Mouse (Mus musculus) induced T-regulatory cell, adult 2 months (primary cell): ENCODE measurements at regions not wholly inside any gene's neighbourhood (a gene's known extent, or its start where the extent isn't known, plus 50 kb on each side); places are given as distances from the start of the nearest gene placed in this dataset.

Experiments
- DNase-seq: peaks from one replicate; pipeline ENCODE4 v3.0.0-alpha.2; 2012; ENCODE audit warnings: low read depth

DNA sequence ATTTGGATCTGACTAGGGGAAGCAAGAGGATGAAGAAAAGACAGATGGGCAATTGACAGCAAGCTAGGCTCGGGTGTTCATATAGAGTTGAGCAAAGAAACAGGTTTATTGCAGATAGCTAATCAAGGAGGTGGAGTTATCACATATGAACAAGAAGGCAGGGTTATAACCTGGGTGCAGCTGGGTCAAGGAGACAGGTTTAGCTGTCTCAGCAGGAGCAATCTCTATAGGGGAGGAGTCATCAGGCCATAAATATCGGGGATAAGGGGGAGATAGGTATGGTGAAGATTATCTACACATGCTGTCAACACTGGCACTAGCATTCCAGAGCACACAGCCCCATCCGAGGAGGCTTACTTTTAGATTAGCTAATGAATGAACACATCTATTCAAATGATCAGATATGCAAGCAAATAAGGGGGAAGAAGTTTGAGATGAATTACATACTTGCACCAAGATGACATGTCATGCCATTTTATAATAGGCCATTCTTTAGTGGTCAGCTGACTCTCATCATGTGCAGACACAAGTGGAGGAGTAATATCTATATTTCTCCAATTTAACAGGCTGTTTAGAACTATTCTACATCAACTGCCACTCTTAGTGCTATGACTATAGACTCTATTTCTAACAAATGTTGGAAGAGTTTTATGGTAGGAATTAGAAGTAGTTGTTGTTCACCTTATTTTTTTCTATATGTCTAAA is 76.9 kb downstream of the Lhx9 start:
- no peak for DNase-seq

DNA sequence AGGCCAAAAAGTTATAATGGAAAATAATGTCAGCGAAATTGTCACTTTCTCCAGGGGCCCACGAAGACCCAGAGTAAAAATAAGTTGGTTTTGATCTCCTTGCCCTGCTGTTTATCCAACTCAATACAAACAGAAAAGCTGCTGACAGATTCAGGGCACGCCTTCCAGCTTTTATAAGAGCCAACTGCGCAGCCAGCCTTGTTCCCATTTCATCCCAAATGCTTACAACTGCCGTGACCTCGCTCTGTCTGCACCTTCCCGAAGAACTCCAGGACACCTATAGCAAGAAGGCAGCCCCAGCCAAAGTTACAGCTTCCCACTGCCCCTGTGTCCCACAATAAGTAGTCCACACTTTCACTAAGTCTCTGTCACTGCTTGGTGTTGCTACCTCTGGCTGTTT is 85.5 kb downstream of the Lhx9 start:
- no peak for DNase-seq

DNA sequence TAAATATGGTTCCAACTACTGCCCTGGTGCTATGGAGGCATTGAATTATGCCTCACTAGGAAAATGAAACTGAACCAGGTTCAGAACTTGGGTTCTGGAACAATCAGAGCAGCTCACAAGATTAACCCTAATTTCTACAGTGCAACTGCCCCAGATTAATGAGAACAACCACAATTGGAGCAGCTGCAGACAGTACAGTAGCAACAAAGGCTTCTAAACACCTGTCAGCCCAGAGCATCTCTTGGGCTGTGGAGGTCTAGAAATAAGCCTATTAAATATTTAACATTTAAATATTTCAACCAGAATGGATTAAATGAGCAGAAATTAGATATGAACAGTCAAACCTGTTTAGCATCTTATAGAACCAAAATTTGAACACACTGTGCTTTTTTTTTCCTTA is 90.6 kb downstream of the Lhx9 start:
- DNase-seq, result no peak

DNA sequence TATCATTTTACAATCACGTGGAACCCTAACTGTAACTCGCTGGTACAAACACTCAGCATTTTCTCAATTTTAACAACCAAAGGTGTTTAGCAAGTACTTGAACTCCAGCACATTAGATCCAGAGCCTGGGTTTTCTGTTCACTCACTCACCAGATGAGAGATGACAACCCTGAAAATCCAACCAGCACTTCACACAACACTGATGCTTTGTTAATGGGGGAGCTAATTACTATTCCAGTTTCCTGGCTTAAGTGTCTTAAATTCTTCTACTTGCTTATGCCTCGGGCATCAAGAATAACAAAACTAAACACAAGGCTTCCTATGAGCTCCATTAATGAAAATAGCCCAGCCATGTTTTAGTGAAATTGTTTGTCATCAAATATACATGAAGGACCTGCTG is 113.4 kb upstream of the Nek7 start:
- DNase-seq, result no peak

DNA sequence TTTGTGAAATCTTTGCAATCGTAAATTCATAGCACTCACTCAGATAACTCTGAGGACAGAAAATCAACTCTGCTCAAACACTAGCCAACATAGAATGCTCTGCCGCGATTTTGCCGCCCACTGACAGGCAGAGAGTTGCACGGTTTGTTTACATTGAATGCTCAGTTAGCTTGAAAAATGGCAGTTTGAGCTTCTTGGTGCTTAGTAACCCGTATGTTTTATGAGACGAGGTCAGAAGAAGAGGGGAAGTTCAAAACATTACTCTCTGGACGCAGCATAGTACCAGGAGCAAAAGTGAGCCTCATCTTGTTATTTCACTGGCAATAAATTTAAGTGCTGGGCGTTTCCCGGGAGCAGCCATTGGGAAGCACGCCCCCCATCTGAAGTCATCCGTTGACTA is 111.1 kb upstream of the Nek7 start:
- DNase-seq, result no peak

DNA sequence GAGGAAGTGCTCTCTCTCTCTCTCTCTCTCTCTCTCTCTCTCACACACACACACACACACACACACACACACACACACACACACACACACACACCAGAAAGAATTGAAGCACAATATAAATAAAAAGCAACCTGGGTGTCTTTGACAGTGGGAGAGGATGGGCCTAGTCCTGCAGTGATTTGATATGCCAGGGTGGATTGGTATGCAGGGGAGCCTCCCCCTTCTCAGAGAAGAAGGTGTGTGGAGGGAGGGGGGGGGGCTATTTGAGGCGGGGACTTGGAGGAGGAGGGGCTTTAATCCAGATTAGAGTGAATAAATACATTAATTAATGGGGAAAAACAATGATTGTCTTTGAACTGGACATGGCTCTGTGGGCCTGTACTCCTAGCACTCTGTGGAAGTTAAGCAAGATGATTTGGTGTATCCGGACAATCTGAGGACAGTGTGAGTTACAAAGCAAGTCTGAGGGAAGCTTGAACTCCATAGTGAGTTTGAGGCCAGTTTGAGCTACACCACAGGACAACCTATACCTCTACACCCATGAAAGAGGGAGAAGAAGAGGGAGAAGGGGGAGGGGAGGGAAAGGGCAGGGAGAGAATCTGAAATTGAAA is 109.3 kb upstream of the Nek7 start:
- DNase-seq, result no peak

DNA sequence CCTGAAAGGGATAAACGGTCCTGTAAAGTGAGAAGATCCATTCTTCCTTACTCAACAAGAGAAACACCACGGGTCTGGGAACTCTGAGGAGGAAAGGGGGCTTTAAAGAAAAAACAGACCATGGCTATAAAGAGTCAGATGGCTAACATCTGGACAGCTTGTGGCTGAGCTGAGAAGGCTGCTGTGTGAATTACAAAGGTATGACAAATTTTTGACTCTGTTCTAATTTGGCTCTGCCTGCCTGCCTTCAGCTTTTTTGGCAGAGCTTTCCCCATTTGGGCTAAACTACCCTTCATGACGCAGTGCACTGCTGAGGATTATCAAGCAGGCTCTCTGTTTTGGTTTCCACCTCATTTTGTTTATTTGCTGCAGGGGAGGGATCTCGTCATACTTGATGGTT is 100.8 kb upstream of the Nek7 start:
- no peak for DNase-seq

DNA sequence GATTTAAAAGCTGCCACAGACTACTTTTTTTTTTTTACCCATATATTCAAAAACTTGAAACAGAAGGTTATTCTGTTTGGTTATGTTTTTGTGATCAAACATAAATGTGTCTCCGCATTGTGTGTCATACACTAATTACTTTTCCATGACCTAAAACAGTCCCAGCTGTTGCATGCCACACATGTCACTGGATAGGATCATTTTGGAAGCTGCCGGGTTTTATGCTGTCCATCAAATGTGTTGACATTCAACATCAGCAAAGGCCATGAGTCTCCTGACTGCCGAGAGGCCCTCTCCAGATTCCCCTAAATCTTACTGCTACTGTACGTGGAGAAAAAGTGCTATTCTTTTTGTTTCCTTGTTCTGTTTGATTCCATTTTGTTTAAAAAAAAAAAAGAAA is 99.4 kb upstream of the Nek7 start:
- no peak for DNase-seq

DNA sequence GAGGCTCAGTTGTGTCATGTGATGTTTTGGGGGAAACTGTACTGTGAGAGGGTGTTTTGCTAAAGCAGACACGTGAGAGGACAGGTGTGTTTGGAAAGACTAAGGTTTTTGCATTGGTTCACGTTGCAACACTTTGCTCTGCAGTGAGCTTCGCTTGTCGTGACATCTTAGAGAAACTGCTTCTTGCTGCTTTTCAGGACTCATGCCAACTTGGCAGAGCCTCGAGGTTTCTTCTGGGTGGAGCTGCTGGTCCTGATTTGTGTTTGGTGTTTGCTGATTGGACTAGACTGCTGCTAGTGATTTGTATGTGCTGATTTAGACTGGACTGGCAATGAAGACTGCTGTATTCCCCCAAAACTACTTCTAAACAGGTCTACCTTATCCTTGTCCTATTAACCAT is 97.0 kb upstream of the Nek7 start:
- DNase-seq, result no peak

DNA sequence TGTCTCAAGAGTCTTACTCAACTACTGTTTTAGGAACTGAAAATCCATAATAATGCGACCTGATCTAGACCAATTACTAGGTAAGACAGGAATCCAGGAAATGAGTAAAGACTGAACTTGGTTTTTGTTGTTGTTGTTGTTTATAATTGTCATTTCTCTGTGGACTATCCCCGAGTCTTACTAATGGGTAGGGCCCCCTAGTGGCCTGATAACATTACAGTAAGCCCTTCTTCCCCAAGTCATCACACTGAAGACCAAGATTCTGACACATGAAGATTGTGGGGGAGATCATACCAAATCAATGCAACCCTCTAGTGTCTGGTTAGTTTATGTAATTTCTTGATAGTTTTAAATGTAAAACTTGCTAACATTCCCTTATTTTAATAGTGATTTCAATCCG is 95.2 kb upstream of the Nek7 start:
- peak; percentile 63 for DNase-seq

DNA sequence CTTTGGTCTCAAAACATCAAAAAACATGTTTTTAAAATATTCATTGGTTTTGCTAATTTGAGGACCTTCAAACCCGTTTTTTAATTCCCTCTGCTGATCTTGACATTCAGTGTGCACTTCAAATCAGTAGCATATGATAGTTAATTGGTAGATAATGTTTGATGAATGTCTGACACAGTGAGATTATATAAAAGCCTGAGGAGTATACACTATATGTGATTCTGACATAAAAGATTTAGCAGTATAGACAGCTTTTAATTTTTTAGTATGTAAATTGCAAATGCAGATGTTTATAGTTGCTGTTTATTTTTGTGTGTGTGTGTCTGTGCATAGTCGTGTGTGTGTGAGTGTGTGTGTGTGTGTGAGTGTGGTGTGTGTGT is 89.3 kb upstream of the Nek7 start:
- no peak for DNase-seq

DNA sequence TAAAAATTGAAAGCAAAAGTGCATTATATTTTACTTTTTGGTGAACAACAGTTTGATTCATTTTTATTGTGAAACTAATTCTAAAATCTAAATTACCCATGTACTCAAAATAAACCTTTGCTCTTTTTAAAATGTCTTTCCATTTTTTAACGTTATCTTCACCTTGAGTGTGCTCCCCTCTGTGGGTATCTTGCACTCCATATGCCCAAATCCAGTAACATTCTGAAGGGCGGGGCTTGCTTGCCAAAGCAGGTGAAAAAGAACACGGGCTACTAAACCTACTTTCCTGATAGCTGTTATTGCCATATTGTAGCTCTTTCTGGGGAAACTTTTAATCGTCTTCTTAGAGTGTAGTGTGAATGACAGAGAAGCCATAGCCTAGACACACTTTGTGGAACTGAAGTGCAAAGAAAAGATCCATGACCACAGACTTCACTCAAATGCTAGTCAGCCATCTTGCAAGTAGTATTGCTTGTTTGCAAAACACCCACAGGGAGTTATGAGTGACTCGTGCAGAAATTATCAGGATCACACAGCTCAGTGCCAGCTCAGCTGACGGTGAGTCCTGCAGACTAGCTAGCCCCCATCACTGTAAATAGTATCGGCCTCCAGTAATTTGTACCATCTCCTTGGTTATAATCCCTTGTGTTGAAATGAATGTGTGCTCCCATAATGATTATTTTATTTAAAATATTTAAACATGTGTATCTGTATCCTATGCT is 88.7 kb upstream of the Nek7 start:
- DNase-seq, result no peak

DNA sequence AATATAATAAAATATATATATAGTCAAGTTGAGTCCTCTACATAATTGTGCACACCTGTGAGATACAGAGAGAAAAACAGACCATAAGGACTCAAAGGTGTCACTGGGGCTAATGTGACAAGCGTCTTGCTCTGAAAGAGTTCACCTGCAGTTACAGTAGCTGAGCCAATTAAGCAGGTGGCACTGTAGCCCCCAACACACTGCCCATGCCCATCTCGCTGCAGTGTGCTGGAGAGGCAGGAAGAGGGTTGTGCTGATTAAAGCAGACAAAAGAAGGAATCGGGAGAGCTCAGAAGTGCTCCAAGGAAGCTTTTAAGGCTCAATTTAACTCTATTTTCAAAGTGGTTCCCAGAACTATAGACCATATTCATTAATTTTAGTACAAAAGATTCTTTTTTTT is 88.0 kb upstream of the Nek7 start:
- no peak for DNase-seq

DNA sequence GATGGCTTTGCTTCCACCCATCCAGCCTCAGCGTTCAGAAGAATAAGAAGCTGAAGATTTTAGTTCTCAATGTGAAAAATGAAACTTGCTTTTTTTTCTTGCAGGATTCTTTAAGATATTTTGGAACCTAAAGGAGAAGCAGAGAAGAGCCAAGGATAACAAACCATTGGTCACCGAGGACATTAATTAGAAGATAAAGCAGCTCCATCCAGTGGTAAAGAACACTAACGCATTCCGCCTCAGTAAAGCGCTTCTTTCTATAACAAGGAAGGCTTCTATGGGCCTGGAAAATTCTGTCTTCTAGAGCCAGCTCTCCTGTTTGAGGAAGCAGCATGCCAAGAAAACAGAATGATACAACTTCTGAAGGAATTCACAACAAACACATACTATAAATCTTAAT is 83.3 kb upstream of the Nek7 start:
- no peak for DNase-seq

DNA sequence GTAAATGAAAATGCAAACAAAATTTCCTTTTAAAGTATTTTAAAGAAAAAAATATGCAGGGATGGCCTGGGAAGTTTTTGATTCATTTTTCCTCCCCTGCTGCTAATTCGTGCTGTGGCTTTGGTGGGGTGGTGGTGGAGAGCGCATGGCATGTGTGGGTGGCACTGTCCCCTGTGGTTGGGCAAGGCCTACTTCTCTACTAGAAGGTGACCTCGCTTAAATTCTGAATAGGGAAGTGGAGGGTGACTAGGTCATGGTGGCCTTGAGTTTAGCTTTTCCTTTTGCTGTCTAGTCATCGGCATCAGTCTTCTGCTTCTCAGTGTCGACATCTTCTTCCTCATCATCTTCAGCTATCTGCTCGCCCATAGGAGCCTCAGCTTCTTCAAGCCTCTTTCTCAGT is 69.3 kb upstream of the Nek7 start:
- DNase-seq, result no peak

DNA sequence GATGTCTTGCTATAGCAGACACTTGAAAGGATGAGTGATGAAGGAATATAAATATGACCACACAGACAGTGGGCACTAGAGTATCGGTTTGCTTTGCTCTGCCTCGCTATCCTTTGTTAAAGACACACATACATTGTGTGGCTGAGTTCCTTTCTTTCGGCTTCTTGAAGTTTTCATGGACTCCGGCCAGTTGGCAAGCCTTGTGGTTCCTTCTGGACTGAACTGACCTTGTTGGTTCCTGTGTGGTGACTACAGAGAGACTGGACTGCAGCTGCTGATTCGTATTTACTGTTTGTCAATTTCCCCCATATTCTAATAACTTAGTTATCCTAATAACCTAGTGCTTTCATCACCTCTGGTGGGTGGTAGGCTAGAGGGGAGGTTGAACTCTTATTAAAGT is 66.8 kb upstream of the Nek7 start:
- DNase-seq, result no peak

DNA sequence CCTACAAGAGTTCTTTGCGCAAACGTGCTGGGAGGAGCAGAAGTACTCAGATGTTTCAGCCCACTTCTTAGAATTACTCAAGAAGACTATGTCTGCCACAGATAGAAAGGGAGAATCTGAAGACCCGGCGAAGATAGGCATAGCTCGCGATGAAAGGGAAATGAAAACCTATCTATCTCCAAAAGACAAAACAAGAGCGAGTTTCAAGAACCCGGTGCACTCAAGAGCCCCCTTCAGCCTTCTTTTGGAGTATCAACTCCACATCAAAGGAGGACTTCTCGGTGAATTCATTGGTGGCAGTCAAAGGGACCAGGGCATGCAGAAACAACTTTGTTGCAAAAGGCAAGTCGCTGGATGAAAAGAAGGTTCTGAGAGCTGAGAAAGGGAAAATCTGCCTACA is 63.8 kb upstream of the Nek7 start:
- DNase-seq, result peak; percentile 46

DNA sequence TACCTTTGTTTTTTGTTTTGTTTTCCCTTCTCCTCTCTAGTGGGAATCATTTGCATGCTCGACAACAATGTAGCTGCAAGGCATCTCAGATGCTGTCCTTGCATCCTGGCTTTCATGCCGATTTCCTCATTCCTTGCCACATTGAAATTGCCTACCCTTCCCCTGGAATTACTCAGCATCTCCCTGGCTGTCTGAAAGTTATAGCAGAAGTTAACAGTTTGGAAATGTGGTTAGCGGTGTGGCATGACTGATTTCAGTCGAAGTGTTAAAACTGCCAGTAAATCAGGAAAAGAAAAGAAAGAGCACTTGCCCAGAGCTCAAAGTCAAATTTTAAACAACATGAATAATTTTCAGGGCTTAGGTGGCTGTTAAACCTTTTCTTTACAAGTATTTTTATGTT is 62.0 kb upstream of the Nek7 start:
- no peak for DNase-seq

DNA sequence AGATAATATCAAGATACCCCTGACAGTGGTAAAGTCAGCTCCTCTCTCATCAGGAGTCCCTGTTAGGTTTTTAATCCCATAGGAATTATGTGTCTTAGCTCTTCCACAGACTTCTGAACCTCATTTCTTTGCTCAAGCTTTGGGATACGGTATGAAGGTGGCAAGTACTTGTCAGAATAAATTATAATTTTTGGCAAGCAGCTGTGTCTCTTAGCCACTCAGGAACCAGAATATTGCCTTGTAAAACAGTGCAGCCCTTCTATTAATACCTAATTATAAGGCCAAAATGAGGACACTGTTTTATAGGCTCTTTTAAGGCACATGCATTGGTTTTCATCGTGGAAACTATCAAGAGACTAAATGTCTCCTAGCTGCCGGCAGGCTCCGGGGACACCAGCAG is 54.3 kb upstream of the Nek7 start:
- no peak for DNase-seq
